ENCODE assay signal across 36 mouse cellular contexts in the genomic region with DNA sequence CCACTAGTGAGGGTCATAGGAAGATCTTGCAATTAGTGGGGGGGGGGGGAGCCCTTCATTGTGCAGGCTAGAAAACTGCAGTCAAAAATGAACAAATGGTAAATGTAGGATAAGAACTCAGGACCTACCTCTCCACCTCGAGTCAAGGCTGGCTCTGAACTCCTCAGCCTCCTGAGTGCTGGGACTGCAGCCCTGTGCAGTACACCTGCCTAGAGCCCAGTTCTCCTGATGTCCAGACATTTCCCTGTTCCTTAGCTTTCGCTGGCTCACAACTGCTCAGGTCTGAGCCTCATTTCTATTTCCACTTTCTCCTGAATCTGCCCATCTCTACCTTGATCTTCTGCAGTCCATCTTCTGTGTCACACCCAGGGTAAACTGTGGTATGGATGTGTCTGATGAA. TPM values are rescaled to one million over a fixed set of nuclear protein-coding genes. Genes with fewer than 3 reads are reported as not detected.
"Had no signal": no experiment of that assay in that cellular context is flagged by ENCODE, and none has a peak within 500 bp of the region (broad histone marks: within the 10 kb centered on the region; RNA-seq: fewer than 3 reads in every experiment).

No protein-coding gene starts in this region.

- H3K4me3 ChIP-seq: embryonic facial prominence, embryonic 10.5 days; embryonic facial prominence, embryonic 12.5 days; embryonic facial prominence, embryonic 13.5 days; embryonic facial prominence, embryonic 15.5 days; erythroblast, embryonic 14.5 days; forebrain, embryonic 10.5 days; forebrain, embryonic 12.5 days; forebrain, embryonic 13.5 days; forebrain, embryonic 15.5 days; gastrocnemius, adult 2 months; heart, adult 2 months had no signal

- H3K27ac ChIP-seq: embryonic facial prominence, embryonic 10.5 days; embryonic facial prominence, embryonic 12.5 days; embryonic facial prominence, embryonic 13.5 days; embryonic facial prominence, embryonic 15.5 days; forebrain, embryonic 10.5 days; forebrain, embryonic 12.5 days; forebrain, embryonic 13.5 days; forebrain, embryonic 15.5 days; gastrocnemius, adult 2 months; heart, adult 2 months had no signal

- H3K27me3 ChIP-seq: embryonic facial prominence, embryonic 12.5 days; embryonic facial prominence, embryonic 13.5 days; embryonic facial prominence, embryonic 15.5 days; forebrain, embryonic 12.5 days; forebrain, embryonic 13.5 days had no signal

- H3K36me3 ChIP-seq: embryonic facial prominence, embryonic 10.5 days; embryonic facial prominence, embryonic 12.5 days; embryonic facial prominence, embryonic 13.5 days; embryonic facial prominence, embryonic 15.5 days; forebrain, embryonic 10.5 days; forebrain, embryonic 12.5 days; forebrain, embryonic 15.5 days had no signal

- H3K9me3 ChIP-seq: embryonic facial prominence, embryonic 10.5 days; embryonic facial prominence, embryonic 12.5 days; embryonic facial prominence, embryonic 13.5 days; embryonic facial prominence, embryonic 15.5 days; forebrain, embryonic 10.5 days; forebrain, embryonic 12.5 days; forebrain, embryonic 13.5 days; forebrain, embryonic 15.5 days had no signal

- H3K9ac ChIP-seq: embryonic facial prominence, embryonic 12.5 days; embryonic facial prominence, embryonic 13.5 days; embryonic facial prominence, embryonic 15.5 days; forebrain, embryonic 12.5 days; forebrain, embryonic 13.5 days; forebrain, embryonic 15.5 days; forebrain, postnatal 0 days had no signal

- H3K4me2 ChIP-seq: embryonic facial prominence, embryonic 12.5 days; embryonic facial prominence, embryonic 13.5 days; embryonic facial prominence, embryonic 15.5 days; forebrain, embryonic 12.5 days; forebrain, embryonic 13.5 days; forebrain, embryonic 15.5 days had no signal

- DNase-seq: cerebellum, adult 2 months; cerebellum, adult 8-10 months; cerebellum, adult 9-10 months; cerebellum, adult 9-11 months; cerebellum, postnatal 10 days; cerebellum, postnatal 14 days; cerebellum, postnatal 25 days; cerebellum, postnatal 36 days; embryo, embryonic 11 days; forebrain, postnatal 0 days; gastrocnemius, adult 2 months; gastrocnemius, postnatal 10 days; gastrocnemius, postnatal 14 days; gastrocnemius, postnatal 25 days; gastrocnemius, postnatal 36 days; heart, adult 18-20 months; heart, adult 2 months had no signal

- ATAC-seq: forebrain, embryonic 13.5 days; forebrain, embryonic 14.5 days; forebrain, embryonic 15.5 days; forebrain, embryonic 16.5 days; forebrain, postnatal 0 days had no signal

- H3K4me1 ChIP-seq: embryonic facial prominence, embryonic 12.5 days; embryonic facial prominence, embryonic 13.5 days; embryonic facial prominence, embryonic 15.5 days; forebrain, embryonic 10.5 days; forebrain, embryonic 12.5 days; forebrain, embryonic 13.5 days; forebrain, embryonic 15.5 days had no signal

RNA-seq across cellular contexts. Expression of a gene that starts 39.0 kb away (rescaled TPM):
- total RNA-seq: common myeloid progenitor, adult 5-6 weeks; gastrocnemius, adult 18-20 months; gastrocnemius, adult 2 months; gastrocnemius, adult 8-10 months; gastrocnemius, postnatal 10 days; gastrocnemius, postnatal 14 days; gastrocnemius, postnatal 25 days; gastrocnemius, postnatal 36 days; gastrocnemius, postnatal 4 days; granulocyte monocyte progenitor cell, adult 5-6 weeks; heart, adult 18-20 months; heart, adult 2 months; heart, adult 8-10 months had no signal
- polyA plus RNA-seq: erythroblast, embryonic 14.5 days; heart, adult 2 months had no signal

RNA-seq across cellular contexts. Expression of a gene that starts 45.2 kb away (rescaled TPM):
- total RNA-seq: gastrocnemius, adult 18-20 months; gastrocnemius, adult 2 months; gastrocnemius, adult 8-10 months; gastrocnemius, postnatal 10 days; gastrocnemius, postnatal 14 days; gastrocnemius, postnatal 25 days; gastrocnemius, postnatal 36 days; gastrocnemius, postnatal 4 days; heart, adult 18-20 months; heart, adult 2 months; heart, adult 8-10 months had no signal
- polyA plus RNA-seq: embryonic facial prominence, embryonic 10.5 days; embryonic facial prominence, embryonic 11.5 days; embryonic facial prominence, embryonic 12.5 days; erythroblast, embryonic 14.5 days; forebrain, embryonic 10.5 days; forebrain, embryonic 11.5 days; forebrain, embryonic 12.5 days; forebrain, embryonic 13.5 days; forebrain, embryonic 14.5 days; forebrain, embryonic 15.5 days; forebrain, embryonic 16.5 days; heart, adult 2 months had no signal
